Mouse (Mus musculus) spleen, adult 2 months (tissue): ENCODE measurements around the gene Trp53.

ENCODE experiments used
- CTCF ChIP-seq: fragments of 200-500 bp; IDR thresholded peaks from 2 replicates; pipeline ENCODE4 v1.5.1; 2011; ENCODE audit warnings: mild to moderate bottlenecking, inconsistent platforms; ENCODE audit not compliant: insufficient read depth, insufficient read length, insufficient replicate concordance; ENCODE audit errors: extremely low read depth
- POLR2A ChIP-seq: fragments of 200-500 bp; IDR thresholded peaks from 2 replicates; pipeline ENCODE4 v1.6.1; 2011; ENCODE audit warnings: low read depth, low read length, inconsistent platforms

- TF ChIP-seq CTCF: no peak
- TF ChIP-seq POLR2A: no peak
Measured at GRCm38 (mm10) chr11:69559183-69559582, 21.0 kb upstream of the Trp53 start.
